Mouse (Mus musculus) mature B cell (primary cell): ENCODE results near the gene Raet1d.
"Not testable (repeated sequence)": the region's sequence is repeated elsewhere in the genome, so short reads cannot be mapped to it uniquely, and the experiment has no call there.

ENCODE experiments used
- in situ Hi-C: fragments of 300-500 bp; cut with MboI; formaldehyde crosslinking; loops from 2 replicates; pipeline ENCODE4 v1.14.3; 2019

Gene Raet1d

GRCm38 (mm10) chr10:22360252-22360651 is at the start of gene Raet1d:
TSS of gene Raet1d (plus strand) at chr10:22360552.
- in situ Hi-C loops: not testable (repeated sequence)

- in situ Hi-C loops: no loop called here
These were observed 37.5 kb upstream of the Raet1d start for GRCm38 (mm10) chr10:22322858-22323257.

GRCm38 (mm10) chr10:22345721-22346120 is 14.6 kb upstream of the Raet1d start:
- in situ Hi-C loops: not testable (repeated sequence)

- in situ Hi-C loops: not testable (repeated sequence)
These were observed 6.7 kb upstream of the Raet1d start for GRCm38 (mm10) chr10:22353548-22354195.

GRCm38 (mm10) chr10:22354196-22354574 is 6.2 kb upstream of the Raet1d start:
- in situ Hi-C loops: not testable (repeated sequence)

GRCm38 (mm10) chr10:22357373-22357772 is 3.0 kb upstream of the Raet1d start:
- in situ Hi-C loops: not testable (repeated sequence)

- in situ Hi-C loops: not testable (repeated sequence)
These were observed 605 bp downstream of the Raet1d start for GRCm38 (mm10) chr10:22360957-22361356.

GRCm38 (mm10) chr10:22361415-22362352 is 1.3 kb downstream of the Raet1d start:
- in situ Hi-C loops: not testable (repeated sequence)

GRCm38 (mm10) chr10:22362466-22362865 is 2.1 kb downstream of the Raet1d start:
- in situ Hi-C loops: not testable (repeated sequence)

GRCm38 (mm10) chr10:22364915-22365314 is 4.6 kb downstream of the Raet1d start:
- in situ Hi-C loops: not testable (repeated sequence)

- in situ Hi-C loops: not testable (repeated sequence)
These were observed 20.9 kb downstream of the Raet1d start for GRCm38 (mm10) chr10:22381226-22381625.

GRCm38 (mm10) chr10:22390146-22390545 is 29.8 kb downstream of the Raet1d start:
- in situ Hi-C loops: not testable (repeated sequence)

- in situ Hi-C loops: not testable (repeated sequence)
These were observed 31.3 kb downstream of the Raet1d start for GRCm38 (mm10) chr10:22391616-22392015.

GRCm38 (mm10) chr10:22393028-22393824 is 32.9 kb downstream of the Raet1d start:
- in situ Hi-C loops: not testable (repeated sequence)

- in situ Hi-C loops: not testable (repeated sequence)
These were observed 36.3 kb downstream of the Raet1d start for GRCm38 (mm10) chr10:22396680-22397079.

GRCm38 (mm10) chr10:22402225-22402917 is 42.0 kb downstream of the Raet1d start:
- in situ Hi-C loops: not testable (repeated sequence)

GRCm38 (mm10) chr10:22413702-22414494 is 53.5 kb downstream of the Raet1d start:
- in situ Hi-C loops: not testable (repeated sequence)
